ENCODE assay signal across 8 mouse cellular contexts in genomic region chr9:61370454-61370888, GRCm38 (mm10). TPM values are rescaled to one million over a fixed set of nuclear protein-coding genes. Genes with fewer than 3 reads are reported as not detected.
DNase-seq lines count a peak whose midpoint lies in the region; ATAC-seq and TF ChIP-seq lines count a peak whose summit lies in the region.

No protein-coding gene starts in this region.

- peak overlapping the region; percentile 77 for H3K27ac ChIP-seq in heart, embryonic 15.5 days
- peak overlapping the region; percentile 39; the same call in 1 of the 2 replicates for H3K27ac ChIP-seq in liver, embryonic 14.5 days
- peak overlapping the region; percentile 60; the same call in 1 of the 2 replicates for H3K27ac ChIP-seq in neural tube, embryonic 12.5 days

- peak; percentile 85 for DNase-seq in c-Kit-negative CD71-positive TER-119-positive erythroid progenitor cells, embryonic 14.5 days (ENCODE audit: low read depth, low spot score)
- DNase-seq in fibroblast of lung, adult 2 months (ENCODE audit: low read depth), result peak; percentile 97
- peak; percentile 99 to 100 for DNase-seq in kidney, postnatal 25 days
- DNase-seq in liver, embryonic 14.5 days (ENCODE audit: low read depth in 3 of 3, low spot score in 3 of 3), result peak; percentile 93 to 94 (median 93)
- DNase-seq in telencephalon, adult 2 months (ENCODE audit: low read depth, low spot score), result peak; percentile 99

- ATAC-seq in CD4-positive, CD25-positive, alpha-beta regulatory T cell, adult 4 months, result peak; percentile 74
- peak; percentile 84 for ATAC-seq in heart, embryonic 15.5 days (replicated peaks; ENCODE audit: insufficient number of reproducible peaks, insufficient read depth, low FRiP score, low read depth)
- peak; percentile 79 for ATAC-seq in liver, embryonic 14.5 days (ENCODE audit: insufficient read depth)
- ATAC-seq in neural tube, embryonic 12.5 days (ENCODE audit: low FRiP score, low read depth), result peak; percentile 83

- peaks cover 58% of the 10 kb centered on the region for H3K4me1 ChIP-seq in heart, embryonic 15.5 days (replicated peaks)
- peaks cover 23% of the 10 kb centered on the region in 2 experiments for H3K4me1 ChIP-seq in liver, embryonic 14.5 days (replicated peaks; ENCODE audit: control insufficient read depth in 2 of 2, insufficient read depth in 2 of 2, low read length in 1 of 2)
- peaks cover 44% of the 10 kb centered on the region for H3K4me1 ChIP-seq in neural tube, embryonic 12.5 days

- no peaks in the 10 kb centered on the region for H3K36me3 ChIP-seq in heart, embryonic 15.5 days
- no peaks in the 10 kb centered on the region for H3K36me3 ChIP-seq in liver, embryonic 14.5 days (replicated peaks; ENCODE audit: control insufficient read depth, insufficient read depth, low read depth)
- 0 out of 2 replicates have a peak, but pooled peaks cover under 1% of the 10 kb centered on the region for H3K36me3 ChIP-seq in neural tube, embryonic 12.5 days

- peak; percentile 51 for TF ChIP-seq EP300 in liver, embryonic 14.5 days (IDR thresholded peaks at IDR 0.05; ENCODE audit: low read depth)

- peak overlapping the region; percentile 58 for H3K9ac ChIP-seq in heart, embryonic 15.5 days
- H3K9ac ChIP-seq in liver, embryonic 14.5 days (replicated peaks), result peak overlapping the region; percentile 75
- peak overlapping the region; percentile 58; the same call in 1 of the 2 replicates for H3K9ac ChIP-seq in neural tube, embryonic 12.5 days

- TF ChIP-seq CTCF in liver, embryonic 14.5 days (IDR thresholded peaks at IDR 0.05; ENCODE audit: low read depth), result no peak

- under 1% methylated on average over 25 of the region's 25 CpGs for WGBS in heart, embryonic 15.5 days
- 0% methylated on average over 21 of the region's 25 CpGs for WGBS in liver, embryonic 14.5 days (ENCODE audit: insufficient replicate concordance)
- 0% methylated on average over 25 of the region's 25 CpGs for WGBS in neural tube, embryonic 12.5 days

- peaks cover 45% of the 10 kb centered on the region for H3K27me3 ChIP-seq in heart, embryonic 15.5 days
- H3K27me3 ChIP-seq in liver, embryonic 14.5 days (ENCODE audit: control insufficient read depth, insufficient read depth, low read length), result peaks cover 64% of the 10 kb centered on the region
- no peaks in the 10 kb centered on the region for H3K27me3 ChIP-seq in neural tube, embryonic 12.5 days (replicated peaks)

- H3K4me2 ChIP-seq in heart, embryonic 15.5 days, result peak overlapping the region; percentile 94
- peak overlapping the region; percentile 99 for H3K4me2 ChIP-seq in liver, embryonic 14.5 days (ENCODE audit: low read depth)
- H3K4me2 ChIP-seq in neural tube, embryonic 12.5 days (replicated peaks), result peak overlapping the region; percentile 93

- H3K9me3 ChIP-seq in heart, embryonic 15.5 days (replicated peaks), result no peaks in the 10 kb centered on the region
- no peaks in the 10 kb centered on the region for H3K9me3 ChIP-seq in liver, embryonic 14.5 days (ENCODE audit: control insufficient read depth, low read length)
- no peaks in the 10 kb centered on the region for H3K9me3 ChIP-seq in neural tube, embryonic 12.5 days

- H3K4me3 ChIP-seq in heart, embryonic 15.5 days, result peak overlapping the region; percentile 74
- peak overlapping the region; percentile 65 to 72 for H3K4me3 ChIP-seq in liver, embryonic 14.5 days (ENCODE audit: insufficient read depth in 1 of 2, low read depth in 2 of 2, low read length in 2 of 2)
- peak overlapping the region; percentile 38 for H3K4me3 ChIP-seq in neural tube, embryonic 12.5 days

RNA-seq across cellular contexts. Expression of gene Tle3, which starts 1.7 kb away (rescaled TPM):
- 10 to 100 TPM; 19.6 to 23.7 TPM for polyA plus RNA-seq in CD4-positive, CD25-positive, alpha-beta regulatory T cell, adult 4 months (2017; shearing (Covaris generic))
- polyA plus RNA-seq in heart, embryonic 15.5 days (2015; fragmentation: Nextera tagmentation; extraction: Ambion mirVana), result 7.3 and 14.3 TPM in 2 replicates
- 4.6 and 4.7 TPM in 2 replicates for polyA plus RNA-seq in liver, embryonic 14.5 days (2012; rRNA removed)
- polyA plus RNA-seq in liver, embryonic 14.5 days (2014; fragmentation: Nextera tagmentation; extraction: Ambion mirVana), result 2.7 and 2.9 TPM in 2 replicates
- polyA plus RNA-seq in neural tube, embryonic 12.5 days (2016; fragmentation: Nextera tagmentation; extraction: Ambion mirVana), result 55.5 and 58.7 TPM in 2 replicates

Comparison
In these comparisons a context has a peak if more than half of its experiments do, and no peak if none do; other contexts are left out.
1. Peak in every context shown above with its lines: DNase-seq, ATAC-seq, H3K4me3 ChIP-seq and H3K27ac ChIP-seq.